In genomic region chr11:115231168-115231915, GRCm38 (mm10) we compare ENCODE assay signal across 9 mouse cellular contexts. TPM values are rescaled to one million over a fixed set of nuclear protein-coding genes. Genes with fewer than 3 reads are reported as not detected.
DNase-seq lines count a peak whose midpoint lies in the region; ATAC-seq and TF ChIP-seq lines count a peak whose summit lies in the region.
"Had no signal": no experiment of that assay in that cellular context is flagged by ENCODE, and none has a peak within 500 bp of the region (broad histone marks: within the 10 kb centered on the region; RNA-seq: fewer than 3 reads in every experiment).

No protein-coding gene starts in this region.

- intact Hi-C loops in gastrocnemius, adult 2 months (cut with DNase I): no loop called here

- no peak for DNase-seq in gastrocnemius, adult 2 months
- no peak for DNase-seq in gastrocnemius, postnatal 10 days
- DNase-seq in kidney, adult 18-20 months: peak; percentile 40
- no peak for DNase-seq in layer of hippocampus, adult 18-20 months (ENCODE audit: low spot score in 2 of 2)
- no peak for DNase-seq in cerebellum, adult 18-20 months

- no peak for TF ChIP-seq CTCF in gastrocnemius, adult 2 months (IDR thresholded peaks at IDR 0.05)

- ATAC-seq in activated CD4-positive, CD25-positive, alpha-beta regulatory T cell, adult 4 months: peak; percentile 79
- peak; percentile 21 for ATAC-seq in neutrophil, adult 5-6 weeks (ENCODE audit: extremely low read depth, insufficient number of reproducible peaks, low FRiP score, poor library complexity, severe bottlenecking)
- ATAC-seq in erythroblast, adult 5-6 weeks (replicated peaks; ENCODE audit: low FRiP score, poor library complexity, severe bottlenecking): no peak

- H3K4me3 ChIP-seq in gastrocnemius, adult 2 months: no peak overlapping the region
- H3K4me3 ChIP-seq: embryonic facial prominence, embryonic 12.5 days had no signal

- H3K27ac ChIP-seq in gastrocnemius, adult 2 months: peak overlapping the region; percentile 43; the same call in 1 of the 2 replicates

RNA-seq across cellular contexts. Expression of gene Grin2c, which starts 35.7 kb away (rescaled TPM):
- total RNA-seq in gastrocnemius, adult 2 months (2021): under 1 TPM in 1 of 2 experiments, not detected in 1; 0.06 TPM
- total RNA-seq in gastrocnemius, postnatal 10 days (2021): under 1 TPM; 0.05 to 0.16 TPM
- polyA plus RNA-seq in activated CD4-positive, CD25-positive, alpha-beta regulatory T cell, adult 4 months (2017; shearing (Covaris generic)): not detected
- 0.23 TPM in 1 of 2 replicates, not detected in the other for total RNA-seq in neutrophil, adult 5-6 weeks (2017)
- total RNA-seq in erythroblast, adult 5-6 weeks (2015; ENCODE audit: low replicate concordance): not detected in 2 replicates
- not detected in 2 replicates for total RNA-seq in erythroblast, adult 5-6 weeks (2017; ENCODE audit: low replicate concordance)
- 10 to 100 TPM; 43.3 to 44.8 TPM for total RNA-seq in layer of hippocampus, adult 18-20 months (2021)

RNA-seq across cellular contexts. Expression of gene Nat9, which starts 43.7 kb away (rescaled TPM):
- total RNA-seq in gastrocnemius, adult 2 months (2021): 10 to 100 TPM; 12.7 to 16.3 TPM
- total RNA-seq in gastrocnemius, postnatal 10 days (2021): 10 to 100 TPM; 13.7 to 14.8 TPM
- 10 to 100 TPM; 14.0 to 14.6 TPM for polyA plus RNA-seq in activated CD4-positive, CD25-positive, alpha-beta regulatory T cell, adult 4 months (2017; shearing (Covaris generic))
- 50.6 and 63.4 TPM in 2 replicates for total RNA-seq in neutrophil, adult 5-6 weeks (2017)
- 3.1 and 8.8 TPM in 2 replicates for total RNA-seq in erythroblast, adult 5-6 weeks (2015; ENCODE audit: low replicate concordance)
- 8.8 and 10.5 TPM in 2 replicates for total RNA-seq in erythroblast, adult 5-6 weeks (2017; ENCODE audit: low replicate concordance)
- total RNA-seq in layer of hippocampus, adult 18-20 months (2021): 10 to 100 TPM; 24.2 to 26.0 TPM

RNA-seq across cellular contexts. Expression of gene Tmem104, which starts 44.1 kb away (rescaled TPM):
- total RNA-seq in gastrocnemius, adult 2 months (2021): 1 to 10 TPM; 7.3 to 7.4 TPM
- 1 to 10 TPM; 3.9 to 6.4 TPM for total RNA-seq in gastrocnemius, postnatal 10 days (2021)
- polyA plus RNA-seq in activated CD4-positive, CD25-positive, alpha-beta regulatory T cell, adult 4 months (2017; shearing (Covaris generic)): 10 to 100 TPM in 1 of 2 experiments, 1 to 10 TPM in 1; 9.3 to 11.9 TPM
- 9.3 and 19.8 TPM in 2 replicates for total RNA-seq in neutrophil, adult 5-6 weeks (2017)
- total RNA-seq in erythroblast, adult 5-6 weeks (2015; ENCODE audit: low replicate concordance): 4.6 and 5.2 TPM in 2 replicates
- total RNA-seq in erythroblast, adult 5-6 weeks (2017; ENCODE audit: low replicate concordance): 0.85 and 1.5 TPM in 2 replicates
- 10 to 100 TPM; 16.7 to 17.7 TPM for total RNA-seq in layer of hippocampus, adult 18-20 months (2021)

RNA-seq across cellular contexts. Expression of gene Fdxr, which starts 45.5 kb away (rescaled TPM):
- 1 to 10 TPM; 2.9 to 4.4 TPM for total RNA-seq in gastrocnemius, adult 2 months (2021)
- total RNA-seq in gastrocnemius, postnatal 10 days (2021): 1 to 10 TPM; 5.0 to 5.7 TPM
- 10 to 100 TPM; 18.4 to 26.6 TPM for polyA plus RNA-seq in activated CD4-positive, CD25-positive, alpha-beta regulatory T cell, adult 4 months (2017; shearing (Covaris generic))
- 12.2 and 13.0 TPM in 2 replicates for total RNA-seq in neutrophil, adult 5-6 weeks (2017)
- 4.2 TPM in 1 of 2 replicates, not detected in the other for total RNA-seq in erythroblast, adult 5-6 weeks (2015; ENCODE audit: low replicate concordance)
- total RNA-seq in erythroblast, adult 5-6 weeks (2017; ENCODE audit: low replicate concordance): 2.9 TPM in 1 of 2 replicates, not detected in the other
- total RNA-seq in layer of hippocampus, adult 18-20 months (2021): 10 to 100 TPM; 19.0 to 19.9 TPM

Comparison
In these comparisons a context has a peak if more than half of its experiments do, and no peak if none do; other contexts are left out.
1. RNA of gene Grin2c, which starts 35.7 kb away (total RNA-seq): 43.3 to 44.8 TPM in layer of hippocampus, adult 18-20 months; 0.23 TPM in neutrophil, adult 5-6 weeks, 0.05 to 0.16 TPM in gastrocnemius, postnatal 10 days, 0.06 TPM in gastrocnemius, adult 2 months and not detected in erythroblast, adult 5-6 weeks; every median in the first group is over 10 times any median in the second.